Mouse (Mus musculus) thymus, adult 2 months (tissue): ENCODE results near the gene Pou2f2.

Source experiments
- CTCF ChIP-seq: fragments of 200-500 bp; IDR thresholded peaks from 2 replicates; pipeline ENCODE4 v1.5.1; 2012; ENCODE audit warnings: mild to moderate bottlenecking, control low read depth, low read length, moderate library complexity, borderline replicate concordance; ENCODE audit not compliant: control insufficient read depth, poor library complexity, insufficient read depth; ENCODE audit errors: extremely low read depth
- POLR2A ChIP-seq: fragments of 200-500 bp; IDR thresholded peaks from 2 replicates; pipeline ENCODE4 v1.6.1; 2012; ENCODE audit warnings: mild to moderate bottlenecking, low read length, control low read depth, moderate library complexity; ENCODE audit not compliant: control insufficient read depth, poor library complexity, insufficient read depth; ENCODE audit errors: extremely low read depth

GRCm38 (mm10) chr7:25192110-25192509 lies 12.6 kb upstream of the Pou2f2 start:
- TF ChIP-seq POLR2A, result no peak
- TF ChIP-seq CTCF, result no peak
